ENCODE assay signal across 8 mouse cellular contexts in the genomic region with DNA sequence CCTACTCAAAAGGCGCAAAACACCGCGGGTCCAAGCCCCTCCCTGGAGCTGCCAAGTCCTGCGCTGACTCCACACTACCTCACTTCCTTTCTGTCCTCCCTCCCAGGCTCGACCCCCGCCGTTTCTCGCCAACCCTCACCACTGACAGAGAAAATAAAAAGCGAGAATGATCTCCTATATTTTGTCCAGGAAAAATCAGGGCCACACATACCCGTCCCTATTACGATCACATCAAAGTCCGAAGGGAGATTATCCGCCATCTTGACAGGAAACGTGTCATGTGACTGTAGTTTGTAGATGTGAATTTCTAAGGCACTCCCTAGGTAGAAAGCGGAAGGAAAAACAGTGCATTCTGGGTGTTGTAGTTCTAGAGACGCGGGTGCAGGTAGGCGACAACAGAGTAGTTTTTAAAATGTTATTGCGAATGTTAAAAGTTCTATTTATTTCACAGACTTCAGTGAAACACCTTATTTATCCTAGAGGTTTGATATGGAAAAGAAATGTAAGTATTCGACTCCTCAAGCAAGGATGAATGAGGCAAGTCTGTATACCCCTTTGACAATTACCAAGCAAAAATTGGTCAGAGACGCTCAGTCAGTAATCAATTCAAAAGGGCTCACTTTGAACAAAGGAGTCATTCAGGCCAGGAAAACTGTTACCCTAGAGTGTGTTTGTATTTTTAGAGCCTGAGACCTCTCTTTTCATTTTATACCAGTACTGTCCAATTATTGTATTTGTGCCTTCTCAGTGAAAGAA. TPM values are rescaled to one million over a fixed set of nuclear protein-coding genes. Genes with fewer than 3 reads are reported as not detected.
DNase-seq lines count a peak whose midpoint lies in the region; ATAC-seq lines count a peak whose summit lies in the region.

A gene (minus strand): TSS at position 288 of the 756 bp plus-strand sequence.

- H3K27me3 ChIP-seq in hindbrain, embryonic 11.5 days (ENCODE audit: control insufficient read depth, insufficient read depth, low read length), result no peaks in the 10 kb centered on the region
- H3K27me3 ChIP-seq in lung, embryonic 16.5 days (ENCODE audit: control insufficient read depth, insufficient read depth, low read depth, low read length), result no peaks in the 10 kb centered on the region

- DNase-seq in R1 (ENCODE audit: low read depth, low spot score), result peak; percentile 81
- peak; percentile 79 for DNase-seq in cerebellum, adult 9-10 months
- peak; percentile 74 for DNase-seq in forelimb bud, embryonic 11.5 days (ENCODE audit: low read depth, low spot score)
- DNase-seq in hindbrain, embryonic 11.5 days (ENCODE audit: low spot score), result peak; percentile 72
- peak; percentile 53 for DNase-seq in layer of hippocampus, adult 9-11 months
- DNase-seq in ovary, adult 18-20 months (ENCODE audit: low spot score), result peak; percentile 2
- DNase-seq in thymus, postnatal 0 days (ENCODE audit: low spot score), result peak; percentile 67

- no peaks in the 10 kb centered on the region for H3K4me1 ChIP-seq in hindbrain, embryonic 11.5 days (replicated peaks; ENCODE audit: control insufficient read depth, insufficient read depth, low read length)
- no peaks in the 10 kb centered on the region; the same call in 1 of the 2 replicates for H3K4me1 ChIP-seq in lung, embryonic 16.5 days (replicated peaks; ENCODE audit: control insufficient read depth, insufficient read depth, low read length)

- H3K9ac ChIP-seq in hindbrain, embryonic 11.5 days (ENCODE audit: low read depth, low read length), result peak within 1 kb of the TSS; percentile 44
- peak within 1 kb of the TSS; percentile 70 for H3K9ac ChIP-seq in lung, embryonic 16.5 days (ENCODE audit: low read length)

- no peaks in the 10 kb centered on the region for H3K36me3 ChIP-seq in hindbrain, embryonic 11.5 days (ENCODE audit: control insufficient read depth, insufficient read depth, low read length)
- H3K36me3 ChIP-seq in lung, embryonic 16.5 days (ENCODE audit: control insufficient read depth, insufficient read depth, low read length), result no peaks in the 10 kb centered on the region

- WGBS in hindbrain, embryonic 11.5 days, result 10% methylated on average over 21 of the region's 21 CpGs
- whole genome bisulfite sequencing in lung, embryonic 16.5 days, result 13% methylated on average over 21 of the region's 21 CpGs

- ATAC-seq in hindbrain, embryonic 11.5 days (ENCODE audit: low FRiP score), result peak; percentile 96
- peak; percentile 97 for ATAC-seq in lung, embryonic 16.5 days (ENCODE audit: low read depth)

- H3K9me3 ChIP-seq in hindbrain, embryonic 11.5 days (ENCODE audit: control insufficient read depth, low read length), result no peaks in the 10 kb centered on the region
- no peaks in the 10 kb centered on the region for H3K9me3 ChIP-seq in lung, embryonic 16.5 days (ENCODE audit: control insufficient read depth, low read length)

- H3K27ac ChIP-seq in hindbrain, embryonic 11.5 days (ENCODE audit: low read depth, low read length), result peak within 1 kb of the TSS; percentile 76
- peak within 1 kb of the TSS; percentile 71 for H3K27ac ChIP-seq in lung, embryonic 16.5 days (ENCODE audit: low read length)

- peak within 1 kb of the TSS; percentile 29 for H3K4me2 ChIP-seq in hindbrain, embryonic 11.5 days (replicated peaks; ENCODE audit: low read depth, low read length)
- peak within 1 kb of the TSS; percentile 49 for H3K4me2 ChIP-seq in lung, embryonic 16.5 days (ENCODE audit: low read depth, low read length)

- H3K4me3 ChIP-seq in hindbrain, embryonic 11.5 days (ENCODE audit: low read depth, low read length), result peak within 1 kb of the TSS; percentile 48
- peak within 1 kb of the TSS; percentile 64 for H3K4me3 ChIP-seq in lung, embryonic 16.5 days (ENCODE audit: low read length)

RNA-seq across cellular contexts. Expression of the gene that starts here (rescaled TPM):
- polyA plus RNA-seq in hindbrain, embryonic 11.5 days (2014; fragmentation: Nextera tagmentation; extraction: Ambion mirVana), result 18.8 and 19.8 TPM in 2 replicates
- polyA plus RNA-seq in lung, embryonic 16.5 days (2015; fragmentation: Nextera tagmentation; extraction: Ambion mirVana), result 12.4 and 13.1 TPM in 2 replicates
- 8.6 and 9.5 TPM in 2 replicates for polyA plus RNA-seq in thymus, postnatal 0 days (2015; fragmentation: Nextera tagmentation; extraction: Ambion mirVana)

Comparison
In these comparisons a context has a peak if more than half of its experiments do, and no peak if none do; other contexts are left out.
1. Peak in every context shown above with its lines: DNase-seq, ATAC-seq, H3K4me3 ChIP-seq and H3K27ac ChIP-seq.
2. DNase-seq: peak in every context shown above with its lines; median percentile 81 in R1; 79 in cerebellum, adult 9-10 months; 74 in forelimb bud, embryonic 11.5 days; 72 in hindbrain, embryonic 11.5 days; 67 in thymus, postnatal 0 days; 53 in layer of hippocampus, adult 9-11 months; 2 in ovary, adult 18-20 months.